Mouse (Mus musculus) WW6 (cell line): ENCODE data around the gene Fndc3b.
"Not testable (repeated sequence)": the region's sequence is repeated elsewhere in the genome, so short reads cannot be mapped to it uniquely, and the experiment has no call there.

ENCODE experiments used
- DNase-seq: peaks from one replicate; pipeline ENCODE4 v3.0.0-alpha.2; 2013; ENCODE audit warnings: low read depth, low spot score

Gene Fndc3b

GRCm38 (mm10) chr3:27511765-27512164 is 199.3 kb downstream of the Fndc3b start:
- DNase-seq = no peak

- DNase-seq = no peak
Measured at GRCm38 (mm10) chr3:27506886-27507285, 204.2 kb downstream of the Fndc3b start.

GRCm38 (mm10) chr3:27505582-27505981 is 205.5 kb downstream of the Fndc3b start:
- DNase-seq = no peak

GRCm38 (mm10) chr3:27503279-27504038 is 207.6 kb downstream of the Fndc3b start:
- DNase-seq = no peak

GRCm38 (mm10) chr3:27495296-27496073 is 215.6 kb downstream of the Fndc3b start:
- DNase-seq = no peak

GRCm38 (mm10) chr3:27494698-27495097 is 216.4 kb downstream of the Fndc3b start:
- DNase-seq = no peak

- no peak for DNase-seq
Measured at GRCm38 (mm10) chr3:27494066-27494465, 217.0 kb downstream of the Fndc3b start.

GRCm38 (mm10) chr3:27491821-27492220 is 219.3 kb downstream of the Fndc3b start:
- DNase-seq = no peak

GRCm38 (mm10) chr3:27491367-27491766 is 219.7 kb downstream of the Fndc3b start:
- DNase-seq = no peak

GRCm38 (mm10) chr3:27490891-27491290 is 220.2 kb downstream of the Fndc3b start:
- no peak for DNase-seq

GRCm38 (mm10) chr3:27489550-27489949 is 221.6 kb downstream of the Fndc3b start:
- no peak for DNase-seq

GRCm38 (mm10) chr3:27485141-27485540 is 226.0 kb downstream of the Fndc3b start:
- DNase-seq = no peak

- no peak for DNase-seq
Measured at GRCm38 (mm10) chr3:27484698-27485097, 226.4 kb downstream of the Fndc3b start.

- no peak for DNase-seq
Measured at GRCm38 (mm10) chr3:27483762-27484161, 227.3 kb downstream of the Fndc3b start.

- no peak for DNase-seq
Measured at GRCm38 (mm10) chr3:27483321-27483720, 227.8 kb downstream of the Fndc3b start.

- no peak for DNase-seq
Measured at GRCm38 (mm10) chr3:27481738-27482137, 229.4 kb downstream of the Fndc3b start.

- DNase-seq = no peak
Measured at GRCm38 (mm10) chr3:27479378-27479777, 231.7 kb downstream of the Fndc3b start.

GRCm38 (mm10) chr3:27478563-27479156 is 232.4 kb downstream of the Fndc3b start:
- no peak for DNase-seq

GRCm38 (mm10) chr3:27477749-27478148 is 233.4 kb downstream of the Fndc3b start:
- DNase-seq = not testable (repeated sequence)

GRCm38 (mm10) chr3:27475899-27476298 is 235.2 kb downstream of the Fndc3b start:
- DNase-seq = no peak

GRCm38 (mm10) chr3:27473801-27474599 is 237.1 kb downstream of the Fndc3b start:
- no peak for DNase-seq

GRCm38 (mm10) chr3:27472846-27473245 is 238.3 kb downstream of the Fndc3b start:
- no peak for DNase-seq
